Mouse (Mus musculus) hindbrain, embryonic 16.5 days (tissue): ENCODE results near the gene Gjd3. TPM values are rescaled to one million over a fixed set of nuclear protein-coding genes. Genes with fewer than 3 reads are reported as not detected.

Source experiments
- ATAC-seq: fragments of 200-750 bp; cut with Nextera tagmentation; 2 replicates; pipeline ENCODE4 v1.8.0; 2017; ENCODE audit warnings: moderate TSS enrichment, moderate library complexity
- H3K27ac ChIP-seq: fragments of 300-500 bp; sonication (generic); 2 replicates; pipeline ENCODE4 v1.5.1; 2014; ENCODE audit warnings: low read depth, mild to moderate bottlenecking, control low read depth, low read length, moderate library complexity
- H3K27me3 ChIP-seq: fragments of 300-500 bp; sonication (generic); replicated peaks from 2 replicates; pipeline ENCODE4 v1.6.1; 2014; ENCODE audit warnings: low read length; ENCODE audit not compliant: control insufficient read depth, insufficient read depth
- H3K36me3 ChIP-seq: fragments of 300-500 bp; sonication (generic); 2 replicates; pipeline ENCODE4 v1.6.1; 2014; ENCODE audit warnings: mild to moderate bottlenecking, low read length, moderate library complexity, mixed read lengths; ENCODE audit not compliant: control insufficient read depth, insufficient read depth
- H3K4me1 ChIP-seq: fragments of 300-500 bp; sonication (generic); 2 replicates; pipeline ENCODE4 v1.6.1; 2014; ENCODE audit warnings: low read depth, low read length; ENCODE audit not compliant: control insufficient read depth, insufficient read depth
- H3K4me2 ChIP-seq: fragments of 300-500 bp; sonication (generic); 2 replicates; pipeline ENCODE4 v1.6.1; 2014; ENCODE audit warnings: mild to moderate bottlenecking, low read length, control low read depth, moderate library complexity
- H3K4me3 ChIP-seq: fragments of 300-500 bp; sonication (generic); 2 replicates; pipeline ENCODE4 v1.5.1; 2014; ENCODE audit warnings: mild to moderate bottlenecking, low read length, control low read depth, moderate library complexity
- H3K9ac ChIP-seq: fragments of 300-500 bp; sonication (generic); 2 replicates; pipeline ENCODE4 v1.6.1; 2014; ENCODE audit warnings: low read depth, mild to moderate bottlenecking, control low read depth, low read length, moderate library complexity
- H3K9me3 ChIP-seq: fragments of 300-500 bp; sonication (generic); 2 replicates; pipeline ENCODE4 v1.6.1; 2014; ENCODE audit warnings: mild to moderate bottlenecking, low read length, moderate library complexity; ENCODE audit not compliant: control insufficient read depth
- WGBS: fragments of 180-500 bp; shearing (Covaris S2); extraction: QIAGEN DNeasy Blood & Tissue Kit; methylation state at CpG from one replicate; pipeline ENCODE4 v1.1.7; 2014; 5-methylcytosine and 5-hydroxymethylcytosine counted together
- polyA plus RNA-seq: library from polyadenylated mRNA; unstranded; fragments of >200 nt; fragmentation: Nextera tagmentation; extraction: Ambion mirVana; gene quantifications from 2 replicates; pipeline ENCODE4 v1.2.1, GENCODE M21; 2015

Gene Gjd3
- polyA plus RNA-seq, 1 experiment from 2014 or later, result 2.0 TPM

- H3K9ac ChIP-seq, result no peak overlapping the region
- H3K4me3 ChIP-seq, result no peak overlapping the region
- no peak overlapping the region for H3K4me2 ChIP-seq
- H3K9me3 ChIP-seq, result no peaks in the 10 kb centered on the region
- WGBS, result 85% methylated on average over 14 of the region's 14 CpGs
- H3K36me3 ChIP-seq, result 0 out of 2 replicates have a peak, but pooled peaks cover 3% of the 10 kb centered on the region
- ATAC-seq, result no peak
- H3K27ac ChIP-seq, result no peak overlapping the region
- H3K27me3 ChIP-seq, result no peaks in the 10 kb centered on the region
- peaks cover 30% of the 10 kb centered on the region for H3K4me1 ChIP-seq
Measured at GRCm38 (mm10) chr11:98973584-98973983, 9.2 kb downstream of the Gjd3 start.

- Histone ChIP-seq H3K4me3 (no peak overlapping the region), H3K27ac (no peak overlapping the region), H3K4me2 (no peak overlapping the region), H3K36me3 (0 out of 2 replicates have a peak, but pooled peaks cover 3% of the 10 kb centered on the region), H3K27me3 (no peaks in the 10 kb centered on the region), H3K9ac (no peak overlapping the region), H3K9me3 (no peaks in the 10 kb centered on the region), H3K4me1 (peaks cover 37% of the 10 kb centered on the region)
- no peak for ATAC-seq
- 80% methylated on average over 9 of the region's 9 CpGs for WGBS
Measured at GRCm38 (mm10) chr11:98972801-98973360, 9.9 kb downstream of the Gjd3 start.

GRCm38 (mm10) chr11:98972215-98972614, 10.6 kb downstream of the Gjd3 start:
- WGBS, result 53% methylated on average over 9 of the region's 9 CpGs
- Histone ChIP-seq H3K4me1 (peaks cover 44% of the 10 kb centered on the region), H3K4me3 (no peak overlapping the region), H3K9me3 (no peaks in the 10 kb centered on the region), H3K9ac (no peak overlapping the region), H3K27ac (no peak overlapping the region), H3K36me3 (0 out of 2 replicates have a peak, but pooled peaks cover 3% of the 10 kb centered on the region), H3K4me2 (no peak overlapping the region), H3K27me3 (no peaks in the 10 kb centered on the region)
- ATAC-seq, result no peak

- H3K36me3 ChIP-seq, result 0 out of 2 replicates have a peak, but pooled peaks cover 3% of the 10 kb centered on the region
- WGBS, result 42% methylated on average over 23 of the region's 23 CpGs
- no peak for ATAC-seq
- peaks cover 51% of the 10 kb centered on the region for H3K4me1 ChIP-seq
- no peak overlapping the region for H3K4me3 ChIP-seq
- no peaks in the 10 kb centered on the region for H3K9me3 ChIP-seq
- H3K9ac ChIP-seq, result peak overlapping the region; percentile 22; the same call in 1 of the 2 replicates
- no peak overlapping the region for H3K4me2 ChIP-seq
- H3K27ac ChIP-seq, result peak overlapping the region; percentile 59
- H3K27me3 ChIP-seq, result no peaks in the 10 kb centered on the region
Measured at GRCm38 (mm10) chr11:98971316-98972031, 11.3 kb downstream of the Gjd3 start.

- ATAC-seq, result no peak; the same call in 1 of the 2 replicates
- H3K36me3 ChIP-seq, result 0 out of 2 replicates have a peak, but pooled peaks cover 3% of the 10 kb centered on the region
- H3K27me3 ChIP-seq, result no peaks in the 10 kb centered on the region
- no peak overlapping the region; the same call in none of the 2 replicates for H3K9ac ChIP-seq
- peaks cover 62% of the 10 kb centered on the region for H3K4me1 ChIP-seq
- no peak overlapping the region for H3K4me3 ChIP-seq
- H3K9me3 ChIP-seq, result no peaks in the 10 kb centered on the region
- no peak overlapping the region; the same call in 1 of the 2 replicates for H3K4me2 ChIP-seq
- 32% methylated on average over 29 of the region's 29 CpGs for WGBS
- H3K27ac ChIP-seq, result peak overlapping the region; percentile 58
Measured at GRCm38 (mm10) chr11:98970191-98970925, 12.5 kb downstream of the Gjd3 start.

- H3K36me3 ChIP-seq, result 0 out of 2 replicates have a peak, but pooled peaks cover 3% of the 10 kb centered on the region
- H3K9ac ChIP-seq, result peak overlapping the region; percentile 48
- peak; percentile 35 for ATAC-seq
- no peaks in the 10 kb centered on the region for H3K9me3 ChIP-seq
- peak overlapping the region; percentile 58 for H3K27ac ChIP-seq
- no peaks in the 10 kb centered on the region for H3K27me3 ChIP-seq
- peak overlapping the region; percentile 45 for H3K4me2 ChIP-seq
- H3K4me1 ChIP-seq, result peaks cover 71% of the 10 kb centered on the region
- no peak overlapping the region for H3K4me3 ChIP-seq
- WGBS, result 14% methylated on average over 16 of the region's 17 CpGs
Measured at GRCm38 (mm10) chr11:98969496-98969927, 13.3 kb downstream of the Gjd3 start.

DNA sequence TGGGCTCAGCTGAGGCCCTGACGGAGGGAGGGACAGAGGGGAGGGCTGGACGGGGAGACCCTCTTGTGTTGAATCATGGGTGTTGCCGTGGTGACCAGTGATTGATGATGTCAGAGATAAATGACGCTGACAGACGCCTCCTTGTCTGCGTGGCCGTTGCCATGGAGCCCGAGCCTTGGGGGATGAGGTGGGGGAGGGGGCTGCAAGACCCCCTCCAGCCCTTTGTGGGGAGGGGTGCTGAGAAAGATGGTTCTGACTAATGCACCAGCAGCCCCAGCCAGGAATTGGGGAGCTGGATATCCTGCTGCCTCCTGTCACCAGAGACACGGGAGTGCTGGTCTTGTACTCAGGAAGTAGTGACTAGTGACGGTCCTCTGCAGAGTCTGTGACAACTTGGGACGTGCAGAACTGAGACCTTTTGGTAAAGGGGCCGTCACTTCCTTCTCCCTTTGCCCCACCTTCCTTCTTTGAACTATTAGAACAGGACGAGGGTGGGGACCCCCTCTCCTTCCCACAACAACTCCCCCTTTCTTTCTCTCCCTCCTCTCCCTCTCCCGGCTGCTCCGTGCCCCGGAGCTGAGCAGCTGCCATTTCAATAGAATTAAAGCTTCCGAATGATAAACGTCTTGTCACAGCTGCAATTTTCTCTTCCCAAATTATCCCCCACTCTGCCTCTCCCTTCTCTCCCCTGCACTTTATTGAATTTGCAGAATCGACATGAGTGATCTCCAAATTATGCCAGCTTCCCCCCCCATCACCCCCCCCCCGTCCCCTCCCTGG, 13.9 kb downstream of the Gjd3 start:
- 5% methylated on average over 20 of the region's 20 CpGs for WGBS
- H3K9ac ChIP-seq, result 0 out of 2 replicates have a peak overlapping the region, but pooled peaks have one; percentile 17
- H3K9me3 ChIP-seq, result no peaks in the 10 kb centered on the region
- H3K4me2 ChIP-seq, result peak overlapping the region; percentile 45
- H3K4me1 ChIP-seq, result peaks cover 77% of the 10 kb centered on the region
- ATAC-seq, result peak; percentile 3; the same call in 1 of the 2 replicates
- no peaks in the 10 kb centered on the region for H3K27me3 ChIP-seq
- H3K4me3 ChIP-seq, result no peak overlapping the region
- H3K27ac ChIP-seq, result peak overlapping the region; percentile 58
- H3K36me3 ChIP-seq, result 0 out of 2 replicates have a peak, but pooled peaks cover 3% of the 10 kb centered on the region

GRCm38 (mm10) chr11:98968079-98968478, 14.7 kb downstream of the Gjd3 start:
- peaks cover 85% of the 10 kb centered on the region for H3K4me1 ChIP-seq
- peak overlapping the region; percentile 58 for H3K27ac ChIP-seq
- no peak overlapping the region for H3K9ac ChIP-seq
- H3K9me3 ChIP-seq, result no peaks in the 10 kb centered on the region
- no peak overlapping the region for H3K4me3 ChIP-seq
- no peak for ATAC-seq
- H3K4me2 ChIP-seq, result peak overlapping the region; percentile 45
- H3K36me3 ChIP-seq, result no peaks in the 10 kb centered on the region
- 32% methylated on average over 16 of the region's 16 CpGs for WGBS
- H3K27me3 ChIP-seq, result no peaks in the 10 kb centered on the region
